Mouse (Mus musculus) testis, adult 2 months (tissue): ENCODE results near the gene Kiss1r.

Source experiments
- CTCF ChIP-seq: fragments of 200-500 bp; IDR thresholded peaks from 2 replicates; pipeline ENCODE4 v1.5.1; 2012; ENCODE audit warnings: low read depth, mild to moderate bottlenecking, inconsistent platforms, low read length, moderate library complexity; ENCODE audit not compliant: control insufficient read depth, insufficient read depth, insufficient replicate concordance
- POLR2A ChIP-seq: fragments of 200-500 bp; IDR thresholded peaks from 2 replicates; pipeline ENCODE4 v1.6.1; 2012; ENCODE audit warnings: low read depth, mild to moderate bottlenecking, inconsistent platforms, low read length, moderate library complexity; ENCODE audit not compliant: control insufficient read depth

- TF ChIP-seq CTCF (no peak), POLR2A (no peak)
Observed at GRCm38 (mm10) chr10:79874290-79874862, 42.4 kb upstream of the Kiss1r start, which contains the start of the genes Prtn3 and Plppr3.
